In genomic region chr7:27325697-27326096, GRCm38 (mm10) we compare ENCODE assay signal across 8 mouse cellular contexts. TPM values are rescaled to one million over a fixed set of nuclear protein-coding genes. Genes with fewer than 3 reads are reported as not detected.
DNase-seq lines count a peak whose midpoint lies in the region; ATAC-seq lines count a peak whose summit lies in the region.

No protein-coding gene starts in this region.

- H3K36me3 ChIP-seq in embryonic facial prominence, embryonic 12.5 days = no peaks in the 10 kb centered on the region
- peaks cover 53% of the 10 kb centered on the region for H3K36me3 ChIP-seq in heart, embryonic 13.5 days
- H3K36me3 ChIP-seq in kidney, embryonic 15.5 days = no peaks in the 10 kb centered on the region; the same call in 1 of the 2 replicates
- H3K36me3 ChIP-seq in stomach, embryonic 14.5 days (ENCODE audit: control insufficient read depth, insufficient read depth, low read length) = peaks cover 45% of the 10 kb centered on the region

- H3K27me3 ChIP-seq in embryonic facial prominence, embryonic 12.5 days = peaks cover 76% of the 10 kb centered on the region
- H3K27me3 ChIP-seq in heart, embryonic 13.5 days (replicated peaks) = peaks cover 99% of the 10 kb centered on the region
- H3K27me3 ChIP-seq in kidney, embryonic 15.5 days = peaks cover 63% of the 10 kb centered on the region
- 0 out of 2 replicates have a peak, but pooled peaks cover 4% of the 10 kb centered on the region for H3K27me3 ChIP-seq in stomach, embryonic 14.5 days (ENCODE audit: control insufficient read depth, insufficient read depth, low read length)

- no peaks in the 10 kb centered on the region for H3K9me3 ChIP-seq in embryonic facial prominence, embryonic 12.5 days
- H3K9me3 ChIP-seq in heart, embryonic 13.5 days = no peaks in the 10 kb centered on the region
- no peaks in the 10 kb centered on the region for H3K9me3 ChIP-seq in kidney, embryonic 15.5 days (replicated peaks)
- no peaks in the 10 kb centered on the region for H3K9me3 ChIP-seq in stomach, embryonic 14.5 days (ENCODE audit: control insufficient read depth, low read depth, low read length)

- peak overlapping the region; percentile 34; the same call in 1 of the 2 replicates for H3K9ac ChIP-seq in embryonic facial prominence, embryonic 12.5 days
- H3K9ac ChIP-seq in heart, embryonic 13.5 days = peak overlapping the region; percentile 15
- peak overlapping the region; percentile 29; the same call in 1 of the 2 replicates for H3K9ac ChIP-seq in kidney, embryonic 15.5 days
- H3K9ac ChIP-seq in stomach, embryonic 14.5 days (replicated peaks; ENCODE audit: low read depth, low read length) = no peak overlapping the region

- peak overlapping the region; percentile 48 for H3K4me2 ChIP-seq in embryonic facial prominence, embryonic 12.5 days (replicated peaks)
- peak overlapping the region; percentile 57 for H3K4me2 ChIP-seq in heart, embryonic 13.5 days
- H3K4me2 ChIP-seq in kidney, embryonic 15.5 days = peak overlapping the region; percentile 60
- peak overlapping the region; percentile 27 for H3K4me2 ChIP-seq in stomach, embryonic 14.5 days (replicated peaks; ENCODE audit: low read depth, low read length)

- peak overlapping the region; percentile 33 for H3K4me3 ChIP-seq in embryonic facial prominence, embryonic 12.5 days
- H3K4me3 ChIP-seq in heart, embryonic 13.5 days = peak overlapping the region; percentile 31
- H3K4me3 ChIP-seq in kidney, embryonic 15.5 days (replicated peaks) = peak overlapping the region; percentile 38
- H3K4me3 ChIP-seq in stomach, embryonic 14.5 days (ENCODE audit: low read depth, low read length) = no peak overlapping the region; the same call in 1 of the 2 replicates

- no peak overlapping the region for H3K27ac ChIP-seq in embryonic facial prominence, embryonic 12.5 days
- H3K27ac ChIP-seq in heart, embryonic 13.5 days (replicated peaks) = no peak overlapping the region
- H3K27ac ChIP-seq in kidney, embryonic 15.5 days = peak overlapping the region; percentile 37
- no peak overlapping the region for H3K27ac ChIP-seq in stomach, embryonic 14.5 days (ENCODE audit: low read length)

- no peak for ATAC-seq in embryonic facial prominence, embryonic 12.5 days (ENCODE audit: insufficient number of reproducible peaks, insufficient read depth, low FRiP score, low TSS enrichment)
- ATAC-seq in heart, embryonic 13.5 days (ENCODE audit: extremely low read depth, insufficient number of reproducible peaks, low FRiP score, low TSS enrichment) = no peak
- peak; percentile 73 for ATAC-seq in kidney, embryonic 15.5 days (replicated peaks; ENCODE audit: low FRiP score)
- ATAC-seq in stomach, embryonic 14.5 days (ENCODE audit: insufficient number of reproducible peaks, insufficient read depth, low FRiP score, low read depth) = no peak; the same call in 1 of the 2 replicates
- ATAC-seq in megakaryocyte-erythroid progenitor cell, adult 5-6 weeks (replicated peaks; ENCODE audit: low FRiP score, low TSS enrichment, poor library complexity, severe bottlenecking) = no peak; the same call in 1 of the 2 replicates

- DNase-seq in adrenal gland, postnatal 25 days = peak; percentile 76
- DNase-seq in lung, postnatal 14 days = peak; percentile 77
- no peak for DNase-seq in layer of hippocampus, postnatal 25 days (ENCODE audit: extremely low spot score in 1 of 2, low spot score in 1 of 2)

- peaks cover 30% of the 10 kb centered on the region for H3K4me1 ChIP-seq in embryonic facial prominence, embryonic 12.5 days
- peaks cover 35% of the 10 kb centered on the region for H3K4me1 ChIP-seq in heart, embryonic 13.5 days
- H3K4me1 ChIP-seq in kidney, embryonic 15.5 days = peaks cover 51% of the 10 kb centered on the region
- H3K4me1 ChIP-seq in stomach, embryonic 14.5 days (ENCODE audit: control insufficient read depth, insufficient read depth, low read length) = peaks cover 28% of the 10 kb centered on the region

- 1% methylated on average over 24 of the region's 24 CpGs for WGBS in embryonic facial prominence, embryonic 12.5 days
- 6% methylated on average over 24 of the region's 24 CpGs for WGBS in heart, embryonic 13.5 days
- 2% methylated on average over 24 of the region's 24 CpGs for WGBS in kidney, embryonic 15.5 days
- WGBS in stomach, embryonic 14.5 days = 16% methylated on average over 24 of the region's 24 CpGs

RNA-seq across cellular contexts. Expression of gene Ltbp4, which starts 11.8 kb away (rescaled TPM):
- 62.9 and 66.6 TPM in 2 replicates for total RNA-seq in adrenal gland, postnatal 25 days (2021)
- polyA plus RNA-seq in embryonic facial prominence, embryonic 12.5 days (2016; fragmentation: Nextera tagmentation; extraction: Ambion mirVana) = 15.9 and 16.8 TPM in 2 replicates
- polyA plus RNA-seq in heart, embryonic 13.5 days (2015; fragmentation: Nextera tagmentation; extraction: Ambion mirVana) = 51.3 and 53.3 TPM in 2 replicates
- polyA plus RNA-seq in kidney, embryonic 15.5 days (2015; fragmentation: Nextera tagmentation; extraction: Ambion mirVana) = 31.0 and 41.7 TPM in 2 replicates
- 178 and 189 TPM in 2 replicates for polyA plus RNA-seq in stomach, embryonic 14.5 days (2014; fragmentation: Nextera tagmentation; extraction: Ambion mirVana)
- 10 to 100 TPM; 47.2 to 61.7 TPM for total RNA-seq in layer of hippocampus, postnatal 25 days (2021)
- total RNA-seq in megakaryocyte-erythroid progenitor cell, adult 5-6 weeks (2014; fragmentation: Nextera tagmentation) = 0.39 TPM in 1 of 2 replicates, not detected in the other
- 0.05 and 1.4 TPM in 2 replicates for total RNA-seq in megakaryocyte-erythroid progenitor cell, adult 5-6 weeks (2017)

RNA-seq across cellular contexts. Expression of gene Shkbp1, which starts 30.1 kb away (rescaled TPM):
- 23.3 and 28.6 TPM in 2 replicates for total RNA-seq in adrenal gland, postnatal 25 days (2021)
- polyA plus RNA-seq in embryonic facial prominence, embryonic 12.5 days (2016; fragmentation: Nextera tagmentation; extraction: Ambion mirVana) = 75.8 and 83.2 TPM in 2 replicates
- polyA plus RNA-seq in heart, embryonic 13.5 days (2015; fragmentation: Nextera tagmentation; extraction: Ambion mirVana) = 28.8 and 32.2 TPM in 2 replicates
- 43.6 and 53.1 TPM in 2 replicates for polyA plus RNA-seq in kidney, embryonic 15.5 days (2015; fragmentation: Nextera tagmentation; extraction: Ambion mirVana)
- polyA plus RNA-seq in stomach, embryonic 14.5 days (2014; fragmentation: Nextera tagmentation; extraction: Ambion mirVana) = 41.5 and 41.6 TPM in 2 replicates
- 10 to 100 TPM; 19.7 to 30.4 TPM for total RNA-seq in layer of hippocampus, postnatal 25 days (2021)
- total RNA-seq in megakaryocyte-erythroid progenitor cell, adult 5-6 weeks (2014; fragmentation: Nextera tagmentation) = 39.2 and 72.7 TPM in 2 replicates
- total RNA-seq in megakaryocyte-erythroid progenitor cell, adult 5-6 weeks (2017) = 20.6 and 35.1 TPM in 2 replicates

RNA-seq across cellular contexts. Expression of gene Gm20479, which starts 31.5 kb away (rescaled TPM):
- total RNA-seq in adrenal gland, postnatal 25 days (2021) = 0.91 TPM in 1 of 2 replicates, not detected in the other
- polyA plus RNA-seq in embryonic facial prominence, embryonic 12.5 days (2016; fragmentation: Nextera tagmentation; extraction: Ambion mirVana) = 0.58 and 0.94 TPM in 2 replicates
- polyA plus RNA-seq in heart, embryonic 13.5 days (2015; fragmentation: Nextera tagmentation; extraction: Ambion mirVana) = 0.83 and 0.90 TPM in 2 replicates
- polyA plus RNA-seq in kidney, embryonic 15.5 days (2015; fragmentation: Nextera tagmentation; extraction: Ambion mirVana) = 1.9 TPM in 1 of 2 replicates, not detected in the other
- 0.53 and 1.9 TPM in 2 replicates for polyA plus RNA-seq in stomach, embryonic 14.5 days (2014; fragmentation: Nextera tagmentation; extraction: Ambion mirVana)
- total RNA-seq in layer of hippocampus, postnatal 25 days (2021) = not detected
- not detected in 2 replicates for total RNA-seq in megakaryocyte-erythroid progenitor cell, adult 5-6 weeks (2014; fragmentation: Nextera tagmentation)
- total RNA-seq in megakaryocyte-erythroid progenitor cell, adult 5-6 weeks (2017) = not detected in 2 replicates

Comparison
In these comparisons a context has a peak if more than half of its experiments do, and no peak if none do; other contexts are left out.
1. DNase-seq: peak in adrenal gland, postnatal 25 days (single experiment) and lung, postnatal 14 days (single experiment); none in layer of hippocampus, postnatal 25 days (0 of 2).
2. Peak in every context shown above with its lines, with median percentiles within 50 percentile points of each other: H3K4me2 ChIP-seq.